Mouse (Mus musculus) B cell, adult 2 months (primary cell): ENCODE data around the gene Gm45711.
"Not testable (repeated sequence)": the region's sequence is repeated elsewhere in the genome, so short reads cannot be mapped to it uniquely, and the experiment has no call there.

Experiments used
- DNase-seq, 2 experiments: peaks; one replicate each; pipeline ENCODE4 v3.0.0; 2022

The Gm45711 gene

DNA sequence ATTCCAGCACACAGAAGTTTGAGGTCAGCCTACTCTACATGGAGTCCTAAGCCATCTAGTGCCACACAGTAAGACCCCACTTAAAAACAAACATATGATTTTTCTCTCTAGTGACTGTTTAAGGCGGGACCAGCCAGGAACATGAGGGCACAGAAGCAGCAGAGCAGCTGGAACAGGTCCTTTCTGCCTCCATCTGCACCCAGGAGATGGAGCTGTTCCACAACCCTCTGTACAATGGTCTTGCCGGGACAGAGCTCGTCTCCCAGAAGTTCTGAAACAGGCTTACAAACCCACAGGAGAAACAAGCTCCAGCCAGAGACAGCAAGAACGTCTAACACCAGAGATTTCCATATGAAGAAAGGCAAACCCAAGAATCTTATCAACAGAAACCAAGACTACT, 3.4 kb upstream of the Gm45711 start:
- no peak for DNase-seq

DNA sequence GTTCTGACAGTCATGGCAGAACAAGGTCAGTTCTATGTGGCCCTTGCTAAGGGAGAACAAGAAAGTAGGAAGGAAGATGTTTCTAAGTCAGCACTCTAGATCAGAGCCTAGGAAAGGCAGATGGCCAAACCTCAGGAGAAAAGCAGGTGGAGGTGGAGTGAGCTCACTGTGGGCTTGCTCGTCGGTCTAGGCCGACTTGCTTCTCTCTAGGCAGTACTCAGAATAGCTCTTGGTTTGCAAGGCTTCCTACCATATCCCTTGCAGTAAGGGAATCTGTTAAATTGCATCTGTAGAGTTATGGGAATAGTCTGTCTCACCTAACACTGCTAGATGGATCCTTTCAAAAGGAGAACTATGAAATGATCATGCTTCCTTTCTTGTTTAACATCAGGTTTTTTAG, 2.1 kb upstream of the Gm45711 start:
- DNase-seq: not testable (repeated sequence)

DNA sequence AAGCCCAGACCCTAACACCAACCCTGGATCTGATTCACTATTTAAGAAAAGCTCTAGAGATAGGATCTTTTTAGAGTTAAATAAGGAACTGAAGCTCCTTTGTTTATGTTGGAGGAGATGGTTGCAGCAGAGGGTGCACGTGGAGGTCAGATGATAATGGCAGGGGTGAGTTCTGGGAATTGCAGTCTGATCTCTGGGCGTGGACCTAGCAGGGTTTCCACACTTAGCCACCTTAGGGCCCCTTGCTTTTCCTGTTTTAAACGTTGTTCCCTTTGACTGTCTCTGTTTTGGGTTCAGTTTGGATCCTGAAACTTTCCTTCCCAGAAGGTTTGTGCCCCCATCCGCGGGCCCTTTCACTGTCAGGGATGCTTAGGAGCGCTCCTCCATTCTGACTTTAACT, 1.5 kb downstream of the Gm45711 start:
- DNase-seq: not testable (repeated sequence)

DNA sequence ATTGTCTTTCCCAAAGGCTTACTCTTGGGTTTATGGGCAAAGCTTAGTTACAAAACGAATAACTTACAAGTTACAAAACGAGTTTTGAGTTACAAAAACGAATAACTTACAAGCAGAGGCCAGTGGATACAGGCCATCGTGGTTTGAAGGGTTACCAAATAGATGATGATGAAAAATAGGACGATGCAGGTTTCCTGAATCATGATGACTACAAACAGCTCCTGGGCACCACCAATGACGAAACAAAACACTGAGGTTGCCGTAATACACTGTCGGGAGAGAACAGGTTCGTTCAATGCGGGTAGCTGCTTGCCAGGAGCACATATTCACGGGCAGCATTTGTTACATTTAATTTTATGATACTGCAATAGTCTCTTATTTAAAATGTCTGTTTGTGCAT, 4.9 kb downstream of the Gm45711 start:
- no peak for DNase-seq

DNA sequence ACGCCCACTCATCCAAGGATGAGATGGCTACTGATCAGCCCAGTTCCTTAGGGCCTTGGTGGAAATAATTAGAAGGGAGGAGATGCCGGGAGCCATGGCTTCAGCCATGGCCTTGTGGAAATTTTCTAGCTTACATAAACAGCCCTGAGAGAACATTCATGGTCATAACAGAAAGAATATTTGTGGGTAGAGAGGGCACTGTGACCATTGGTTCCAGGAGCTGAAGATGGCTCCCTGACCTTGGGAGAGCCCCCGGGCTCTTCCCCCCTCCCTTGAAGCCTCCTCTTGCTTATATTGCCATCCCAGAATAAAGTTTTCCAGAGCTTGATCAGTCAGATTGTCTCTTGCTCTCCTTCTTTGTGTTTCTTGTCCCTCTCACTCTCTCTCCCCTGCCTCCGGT, 7.3 kb downstream of the Gm45711 start:
- DNase-seq: not testable (repeated sequence)

DNA sequence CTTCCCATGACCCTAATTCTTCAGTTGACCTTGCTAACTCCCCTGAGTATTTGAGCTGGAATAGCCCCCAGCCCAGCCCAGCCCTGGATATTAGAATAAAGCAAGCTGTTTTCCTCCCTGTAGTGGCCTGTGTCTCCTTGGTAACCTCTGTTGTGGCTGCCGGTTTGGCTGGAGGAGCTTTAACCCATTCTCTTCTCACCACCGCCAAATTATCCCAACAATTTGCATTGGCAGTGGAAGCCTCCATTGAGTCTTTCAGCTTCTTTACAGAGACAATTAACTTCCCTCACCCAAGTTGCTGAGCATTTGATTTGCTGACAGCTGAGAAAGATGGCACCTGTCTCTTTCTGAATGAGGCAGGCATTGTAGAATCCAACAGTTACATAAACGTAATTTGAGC, 8.3 kb downstream of the Gm45711 start:
- not testable (repeated sequence) for DNase-seq

DNA sequence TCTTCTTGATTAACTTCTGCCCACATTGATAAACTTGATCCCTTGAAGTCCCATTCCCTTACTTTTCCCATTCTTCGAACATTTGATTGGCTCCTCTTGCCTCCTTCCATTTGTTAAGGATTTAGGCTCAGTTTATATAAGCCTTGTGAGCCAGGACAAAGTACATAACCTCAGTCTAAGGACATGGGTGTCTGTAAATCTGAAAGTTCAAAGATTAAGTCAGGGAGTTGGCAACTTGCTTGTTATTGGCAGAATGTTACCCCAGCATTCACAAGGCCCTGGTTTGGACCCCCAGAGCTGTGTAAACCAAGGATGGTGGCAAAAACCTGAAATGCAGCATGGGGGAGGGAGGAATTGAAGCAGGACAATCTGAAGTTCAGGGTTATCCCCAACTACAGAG, 15.5 kb downstream of the Gm45711 start:
- no peak for DNase-seq

DNA sequence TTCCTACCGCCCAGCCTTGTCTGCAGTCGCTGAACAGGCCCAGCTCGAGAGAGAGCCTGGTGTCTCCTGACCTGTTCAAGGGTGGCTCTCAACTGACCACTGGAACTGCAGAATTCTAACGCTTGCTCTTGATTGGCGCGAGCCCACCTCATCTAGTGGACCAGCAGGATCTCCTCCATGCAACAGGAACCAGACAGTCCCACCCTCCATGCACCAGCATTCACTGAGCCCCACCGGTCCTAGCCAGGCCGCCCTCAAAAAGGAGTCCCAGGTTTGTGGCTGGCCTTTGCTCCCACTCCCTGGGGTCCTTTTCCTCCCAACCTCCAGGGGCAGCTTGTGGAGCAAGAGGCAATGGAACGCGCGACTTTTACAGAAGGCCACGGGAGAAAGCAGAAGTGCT, 16.8 kb downstream of the Gm45711 start, which contains the start of gene Cmtm2a:
Gene Cmtm2a, minus strand, starts transcription at position 101 of the 400 bp plus-strand sequence.
- DNase-seq: not testable (repeated sequence)

DNA sequence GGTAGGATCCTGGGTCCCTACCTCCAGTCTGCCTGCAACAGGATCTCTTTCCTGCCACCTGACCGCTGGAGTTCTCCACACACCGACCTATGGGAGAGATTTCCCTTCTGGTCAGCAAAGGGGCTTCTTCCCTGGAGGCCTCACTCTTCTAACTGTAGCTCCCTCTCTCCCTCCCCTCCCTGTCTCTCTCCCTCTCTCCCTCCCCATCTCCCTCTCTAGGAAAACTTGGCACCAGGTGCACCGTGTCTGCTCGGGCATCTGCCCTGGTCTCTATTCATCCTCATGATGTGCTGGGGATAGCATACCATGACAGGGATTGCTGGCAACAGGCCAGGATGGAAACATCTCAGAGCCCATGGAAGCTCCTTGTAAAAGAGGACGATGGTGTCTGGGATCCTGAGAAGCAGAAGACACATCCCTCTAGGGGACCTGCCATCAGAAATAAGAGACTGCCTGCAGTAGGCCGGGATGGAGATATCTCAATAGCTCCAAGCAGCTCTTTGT, 40.9 kb downstream of the Gm45711 start:
- no peak for DNase-seq

DNA sequence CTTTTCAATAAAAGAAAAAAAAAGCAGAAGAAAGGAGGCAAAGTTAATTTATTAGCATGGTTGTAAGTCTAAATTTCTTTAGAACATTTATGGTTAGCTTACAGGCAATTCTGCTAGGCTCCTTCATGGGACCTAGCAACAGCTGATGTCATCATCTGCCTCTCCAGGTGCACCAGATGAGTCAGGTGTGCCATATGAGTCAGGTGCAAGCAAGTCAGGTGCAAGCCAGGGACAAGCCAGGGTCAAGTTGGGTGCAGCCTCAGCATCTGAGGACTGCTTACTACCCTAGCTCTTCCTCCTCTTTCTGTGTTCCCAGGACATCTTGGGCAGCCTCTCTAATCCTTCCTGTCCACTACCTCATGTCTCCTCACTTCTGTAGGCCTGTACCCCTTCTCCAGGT, 41.5 kb downstream of the Gm45711 start:
- DNase-seq: no peak

DNA sequence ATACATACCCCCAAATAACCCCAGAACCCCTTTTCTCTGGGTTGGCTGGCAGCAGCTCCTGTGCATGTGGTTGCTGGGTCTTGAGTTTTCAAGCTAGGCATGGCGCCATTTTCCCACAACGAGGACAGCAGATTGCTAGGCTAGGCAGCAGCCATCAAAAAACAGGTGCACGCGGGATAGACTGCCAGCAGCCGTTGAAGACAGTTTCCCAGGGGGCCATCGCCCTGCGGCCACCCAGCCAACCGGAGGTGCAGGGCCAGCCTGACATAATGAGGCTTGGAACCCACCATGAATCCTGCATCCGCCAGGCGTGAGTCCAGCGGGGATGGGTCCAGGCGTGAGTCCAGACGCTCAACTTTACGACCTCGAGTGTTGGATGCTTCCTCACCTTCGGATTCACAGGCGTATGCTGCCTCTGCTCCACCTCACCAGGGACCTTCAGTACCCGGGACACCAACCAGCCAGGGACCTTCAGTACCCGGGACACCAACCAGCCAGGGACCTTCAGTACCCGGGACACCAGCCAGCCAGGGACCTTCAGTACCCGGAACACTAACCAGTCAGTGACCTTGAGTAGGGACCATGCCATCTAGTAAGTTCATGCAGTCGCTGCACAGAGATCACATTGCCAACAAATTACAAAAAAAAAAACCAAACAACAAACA, 45.5 kb downstream of the Gm45711 start:
- DNase-seq: not testable (repeated sequence)

DNA sequence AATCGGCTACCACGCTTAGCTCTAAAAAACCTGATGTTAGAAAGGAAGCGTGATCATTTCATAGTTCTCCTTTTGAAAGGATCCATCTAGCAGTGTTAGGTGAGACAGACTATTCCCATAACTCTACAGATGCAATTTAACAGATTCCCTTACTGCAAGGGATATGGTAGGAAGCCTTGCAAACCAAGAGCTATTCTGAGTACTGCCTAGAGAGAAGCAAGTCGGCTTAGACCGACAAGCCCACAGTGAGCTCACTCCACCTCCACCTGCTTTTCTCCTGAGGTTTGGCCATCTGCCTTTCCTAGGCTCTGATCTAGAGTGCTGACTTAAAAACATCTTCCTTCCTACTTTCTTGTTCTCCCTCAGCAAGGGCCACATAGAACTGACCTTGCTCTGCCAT, 48.1 kb downstream of the Gm45711 start:
- not testable (repeated sequence) for DNase-seq

DNA sequence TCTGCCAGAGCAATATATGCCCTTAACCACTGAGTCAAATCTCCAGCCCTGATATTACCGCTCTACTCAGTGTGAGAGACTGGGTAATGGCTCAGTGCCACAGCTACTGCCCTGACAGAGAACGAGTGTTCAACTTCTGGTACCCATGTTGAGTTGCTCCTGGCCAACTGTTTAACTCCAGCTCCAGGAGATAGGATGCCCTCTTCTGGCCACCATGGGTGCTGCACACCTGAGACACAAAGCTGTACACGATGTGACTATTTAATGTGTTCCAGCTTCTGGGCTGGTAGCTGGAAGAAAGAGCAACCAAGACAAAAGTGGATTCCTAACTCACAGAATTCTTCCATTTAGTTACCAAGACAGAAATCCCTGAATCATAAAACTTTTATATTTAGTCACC, 56.9 kb downstream of the Gm45711 start:
- DNase-seq: peak; percentile 77 to 83

DNA sequence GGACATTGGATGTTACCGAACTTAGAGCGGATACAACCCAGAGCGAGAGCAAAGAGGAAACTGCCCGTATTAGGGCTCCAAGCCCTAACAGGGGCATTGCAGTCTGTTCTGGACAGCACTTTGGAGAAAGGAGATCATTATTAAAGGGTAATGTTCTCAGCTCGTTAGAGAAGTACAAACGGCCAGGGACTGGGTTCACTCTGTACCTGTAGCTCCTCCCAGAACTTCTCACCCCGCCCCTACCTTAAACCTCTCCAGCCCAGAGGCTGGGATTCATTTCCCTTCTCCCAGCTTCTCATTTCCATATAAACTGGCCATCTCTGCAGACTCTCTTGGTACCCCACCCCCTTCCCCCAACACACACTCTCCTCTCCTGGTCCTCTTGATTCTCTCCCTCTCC, 58.4 kb downstream of the Gm45711 start:
- DNase-seq: no peak

DNA sequence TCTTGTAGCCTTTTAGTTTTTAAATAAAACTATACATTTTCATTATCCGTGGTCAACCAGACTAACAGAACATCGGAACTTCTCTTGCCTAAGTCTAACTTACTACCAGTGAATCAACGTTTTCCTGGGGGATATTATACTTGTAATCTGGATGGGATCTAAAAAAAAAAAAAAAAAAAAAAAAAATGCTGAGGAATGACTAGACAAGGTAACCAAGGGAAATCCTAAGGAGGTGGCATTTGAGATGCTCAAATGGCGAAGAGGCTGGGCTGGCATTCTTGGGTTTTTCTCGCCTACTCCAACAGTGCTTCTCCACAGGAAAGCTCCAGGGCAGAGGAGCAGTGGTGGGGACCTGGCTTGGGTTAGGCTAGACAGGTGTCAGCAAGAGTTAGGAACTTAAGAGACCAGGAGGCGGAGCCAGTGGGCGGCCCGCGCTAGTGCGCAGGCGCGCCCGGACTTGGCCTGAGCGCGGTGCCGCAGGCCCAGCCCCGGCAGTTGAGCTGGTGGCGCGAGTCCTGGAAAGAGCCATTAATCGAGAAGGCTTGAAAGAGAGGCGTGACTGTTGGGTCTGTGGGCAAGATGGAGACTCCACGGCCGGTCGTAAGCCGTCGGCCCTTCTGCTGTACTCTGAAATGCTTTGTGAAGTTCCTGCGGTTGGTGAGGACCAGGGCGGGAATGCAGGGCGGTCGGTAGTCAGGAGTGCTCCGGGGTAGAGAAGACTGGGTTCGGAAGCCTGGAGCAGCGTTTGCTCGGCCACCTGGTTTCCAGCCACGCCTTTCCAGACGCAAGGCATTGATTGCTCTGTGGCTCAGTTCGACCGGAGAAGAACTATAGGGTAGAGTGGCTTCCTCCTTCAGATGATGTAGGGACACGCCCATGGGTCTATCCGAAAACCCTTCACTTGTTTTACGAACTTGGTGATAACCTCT, 59.2 kb downstream of the Gm45711 start, which contains the start of gene Cklf:
Gene Cklf, plus strand, starts transcription at position 423 of the 929 bp plus-strand sequence.
- peak; percentile 89 to 90 for DNase-seq

DNA sequence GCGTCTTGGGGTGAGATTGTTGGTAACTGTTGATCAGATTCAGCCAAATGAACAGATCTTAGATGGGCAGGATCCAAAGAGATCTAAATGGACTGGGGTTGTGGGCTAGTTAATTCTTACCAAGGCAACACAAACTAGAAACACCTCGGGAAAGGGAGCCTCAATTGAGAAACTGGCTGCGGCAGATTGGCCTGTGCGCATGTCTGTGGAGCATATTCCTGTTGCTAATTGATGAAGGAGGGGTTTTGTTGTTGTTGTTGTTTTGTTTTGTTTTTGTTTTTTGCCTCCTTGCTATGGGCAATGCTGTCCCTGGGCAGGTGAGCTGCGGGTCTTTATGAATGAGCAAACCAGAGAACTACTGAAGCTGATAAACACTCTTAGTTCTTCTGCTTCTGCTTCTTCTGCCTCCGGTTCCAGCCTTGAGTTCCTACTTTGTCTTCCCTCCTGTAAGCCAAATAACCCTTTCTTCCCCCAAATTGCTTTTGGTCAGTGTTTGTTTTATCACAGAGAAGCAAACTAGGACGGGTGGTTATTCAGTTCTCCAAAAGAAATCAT, 60.4 kb downstream of the Gm45711 start:
- DNase-seq: no peak

DNA sequence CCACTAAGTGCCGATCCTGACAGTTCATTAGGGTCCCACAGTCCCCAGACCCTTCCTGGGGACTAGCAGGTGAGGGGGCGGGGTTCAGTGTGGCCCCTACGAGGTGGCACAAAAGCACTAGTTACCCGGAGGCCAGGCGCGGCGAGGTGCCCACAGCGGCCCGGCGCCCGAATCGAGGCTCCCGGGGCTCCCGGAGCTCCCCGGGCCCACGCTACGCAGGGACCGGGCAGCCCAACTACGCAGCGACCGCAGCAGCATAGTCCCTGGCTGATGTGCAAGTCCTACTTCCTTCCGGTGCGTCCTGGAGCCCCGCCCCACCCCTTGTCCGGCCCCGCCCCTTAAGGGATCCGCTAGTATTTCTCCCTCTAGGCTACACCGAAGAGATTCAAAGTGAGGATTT, 61.6 kb downstream of the Gm45711 start, which contains the start of gene Tk2:
Gene Tk2, minus strand, starts transcription at position 283 of the 400 bp plus-strand sequence.
- peak; percentile 84 for DNase-seq

DNA sequence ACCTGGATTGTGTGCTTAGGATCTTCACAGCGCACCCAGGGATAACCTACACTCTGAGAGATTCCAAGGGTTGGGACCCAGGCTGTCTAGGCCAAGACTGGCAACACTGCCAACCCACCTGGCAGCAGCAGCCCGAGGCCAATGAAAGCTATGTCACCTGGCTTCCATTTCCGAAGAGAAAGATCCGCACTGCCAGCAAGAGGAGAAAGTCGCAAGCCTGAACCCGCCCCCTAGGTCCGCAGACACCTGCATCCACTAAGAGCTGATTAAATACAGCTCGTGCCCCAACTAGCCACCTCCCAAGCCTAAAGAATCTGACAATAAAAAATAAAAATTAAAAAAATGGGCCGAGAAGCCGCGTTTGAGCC, 62.0 kb downstream of the Gm45711 start:
- peak in 1 of 2 experiments; percentile 71 for DNase-seq

DNA sequence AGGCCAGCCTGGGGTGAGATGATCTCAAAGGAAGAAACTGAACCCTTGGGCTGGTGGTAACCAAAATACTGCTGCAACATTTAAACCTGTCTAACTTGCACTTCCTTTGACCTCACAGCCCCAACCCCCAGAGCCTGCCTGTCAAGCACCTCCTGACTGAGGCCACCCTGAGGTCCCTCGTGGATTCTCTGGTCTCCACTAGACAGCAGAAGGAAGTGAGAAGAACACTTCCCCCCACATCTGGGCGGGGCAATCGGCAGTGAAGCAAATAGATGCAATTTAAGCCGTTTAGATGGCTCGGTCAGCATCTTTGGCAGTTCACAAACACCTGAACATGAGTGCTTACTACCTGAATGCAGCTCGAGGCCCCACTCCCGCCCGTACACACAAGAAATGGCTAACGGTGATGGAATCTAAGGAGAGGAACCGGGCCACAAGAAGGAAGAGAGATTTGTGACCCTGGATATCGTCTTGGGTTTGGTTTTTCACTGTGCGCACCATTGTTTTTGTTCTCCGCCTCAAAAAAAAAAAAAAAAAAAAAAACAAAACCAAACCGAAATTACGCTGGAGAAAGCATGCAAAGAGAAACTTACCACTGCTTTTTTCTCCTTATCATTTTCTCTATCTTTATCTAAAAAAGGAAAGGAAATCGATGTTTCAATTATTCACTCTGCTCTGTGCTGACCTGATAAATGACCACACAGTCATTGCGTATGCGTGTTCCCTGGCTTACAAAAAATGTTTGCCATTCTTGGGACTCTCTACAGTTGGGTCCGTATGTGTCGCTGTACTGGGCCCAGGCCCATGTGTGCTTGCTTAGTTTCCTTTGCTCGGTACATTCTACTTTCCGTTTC, 62.6 kb downstream of the Gm45711 start:
- DNase-seq: peak; percentile 94 to 97

DNA sequence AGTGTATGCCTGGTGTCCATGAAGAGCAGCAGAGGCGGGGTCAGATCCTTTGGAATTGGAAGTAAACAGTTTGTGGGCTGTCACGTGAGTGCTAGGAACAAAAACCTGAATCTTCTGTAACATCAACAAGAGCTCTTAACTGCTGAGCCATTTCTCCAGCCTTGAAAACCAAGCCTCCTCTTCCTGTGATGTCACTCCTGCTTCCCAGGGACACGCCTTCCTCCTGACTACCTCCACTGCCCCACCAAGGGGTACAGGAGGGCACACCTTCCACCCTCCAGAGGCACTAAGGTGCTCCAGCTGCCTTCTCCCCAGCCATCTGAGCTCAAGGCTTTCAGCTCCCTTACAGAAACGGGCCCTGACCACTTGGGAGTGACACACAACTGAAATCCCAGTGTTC, 63.3 kb downstream of the Gm45711 start:
- no peak for DNase-seq

DNA sequence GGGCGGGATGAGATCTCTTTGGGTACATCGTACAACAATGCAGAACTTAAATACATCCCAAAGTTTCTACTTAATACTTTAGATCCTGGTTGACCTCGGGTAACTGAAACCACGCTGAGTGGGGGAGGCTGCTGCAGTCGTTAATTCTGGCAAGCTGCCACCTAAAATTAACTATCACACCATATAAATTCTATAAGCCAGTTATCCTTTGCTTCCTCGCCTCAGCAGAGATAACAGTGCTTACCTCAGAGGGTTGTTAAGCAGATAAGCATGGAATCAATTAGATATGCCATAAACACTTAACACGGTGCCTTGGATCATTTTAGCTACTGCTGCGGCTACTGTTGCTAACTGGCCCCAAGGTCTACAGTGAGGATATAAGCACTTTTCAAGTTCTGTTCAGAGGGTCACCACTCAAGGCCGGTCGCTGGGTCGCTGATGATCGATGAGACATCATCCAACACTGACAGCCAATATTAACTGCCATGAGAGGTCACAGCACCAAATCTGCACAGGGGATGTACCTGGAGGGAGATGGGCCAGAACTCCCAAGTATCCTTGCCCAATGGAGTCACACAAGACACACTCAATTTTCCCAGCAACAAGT, 67.7 kb downstream of the Gm45711 start:
- no peak for DNase-seq

DNA sequence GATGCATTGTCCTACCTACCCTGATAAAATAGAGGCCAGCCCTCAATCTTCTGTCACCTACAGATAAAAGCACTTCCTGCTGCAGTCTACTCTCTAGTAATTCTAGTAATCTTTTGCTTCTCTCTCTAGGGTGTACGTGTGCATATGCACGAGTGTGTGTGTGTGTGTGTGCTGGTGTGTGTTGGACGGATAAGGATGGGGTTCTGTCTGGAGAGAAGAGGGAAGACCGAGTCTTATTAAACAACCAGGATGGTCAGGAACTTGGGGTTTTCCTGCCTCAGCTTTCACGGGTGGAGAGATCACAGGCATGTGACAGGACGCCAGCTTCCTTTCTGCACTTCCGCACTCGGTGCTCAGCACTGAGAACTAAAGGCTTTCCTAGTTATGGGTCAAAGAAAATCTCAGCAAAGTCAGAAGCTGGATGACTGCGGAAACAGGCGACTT, 70.4 kb downstream of the Gm45711 start:
- peak; percentile 55 for DNase-seq
